Comparison of ENCODE assay signal across 8 mouse cellular contexts in the genomic region with DNA sequence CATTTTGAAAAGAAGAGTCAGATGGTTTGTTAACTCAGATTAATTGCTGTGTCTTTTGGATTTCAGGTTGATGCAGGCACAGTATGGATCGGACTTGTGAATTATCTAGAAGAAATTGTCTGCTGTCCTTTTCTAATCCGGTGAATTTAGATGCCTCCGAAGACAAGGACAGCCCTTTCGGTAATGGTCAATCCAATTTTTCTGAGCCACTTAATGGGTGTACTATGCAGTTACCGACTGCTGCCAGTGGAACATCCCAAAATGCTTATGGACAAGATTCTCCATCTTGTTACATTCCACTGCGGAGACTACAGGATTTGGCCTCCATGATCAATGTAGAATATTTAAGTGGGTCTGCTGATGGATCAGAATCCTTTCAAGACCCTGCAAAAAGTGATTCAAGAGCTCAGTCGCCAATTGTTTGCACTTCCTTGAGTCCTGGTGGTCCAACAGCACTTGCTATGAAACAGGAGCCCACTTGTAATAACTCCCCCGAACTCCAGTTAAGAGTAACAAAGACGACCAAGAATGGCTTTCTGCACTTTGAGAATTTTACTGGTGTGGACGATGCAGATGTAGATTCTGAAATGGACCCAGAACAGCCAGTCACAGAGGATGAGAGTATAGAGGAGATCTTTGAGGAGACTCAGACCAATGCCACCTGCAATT. TPM values are rescaled to one million over a fixed set of nuclear protein-coding genes. Genes with fewer than 3 reads are reported as not detected.
DNase-seq lines count a peak whose midpoint lies in the region; ATAC-seq and TF ChIP-seq lines count a peak whose summit lies in the region.

No protein-coding gene starts in this region.

- H3K4me1 ChIP-seq in lung, adult 2 months (ENCODE audit: control insufficient read depth, insufficient read depth, low read length) = peaks cover 39% of the 10 kb centered on the region
- peaks cover 35% of the 10 kb centered on the region for H3K4me1 ChIP-seq in embryonic facial prominence, embryonic 14.5 days (ENCODE audit: control insufficient read depth, insufficient read depth, low read length)
- H3K4me1 ChIP-seq in intestine, embryonic 16.5 days (ENCODE audit: control insufficient read depth, insufficient read depth, low read length) = peaks cover 45% of the 10 kb centered on the region
- peaks cover 71% of the 10 kb centered on the region for H3K4me1 ChIP-seq in neural tube, embryonic 13.5 days (replicated peaks)

- no peak for ATAC-seq in embryonic facial prominence, embryonic 14.5 days (ENCODE audit: low read depth)
- ATAC-seq in intestine, embryonic 16.5 days = no peak
- ATAC-seq in neural tube, embryonic 13.5 days (ENCODE audit: low read depth) = no peak

- no peak for TF ChIP-seq CTCF in lung, adult 2 months (IDR thresholded peaks at IDR 0.05; ENCODE audit: insufficient read depth, low read length)

- DNase-seq in lung, adult 2 months = no peak
- DNase-seq in lung, postnatal 36 days = no peak
- DNase-seq in embryonic facial prominence, embryonic 14.5 days (ENCODE audit: low spot score) = no peak
- DNase-seq in right cerebral cortex, postnatal 10 days (ENCODE audit: low spot score in 2 of 2) = no peak
- no peak for DNase-seq in gastrocnemius, postnatal 10 days
- no peak for DNase-seq in thymus, postnatal 36 days

- H3K4me2 ChIP-seq in embryonic facial prominence, embryonic 14.5 days (ENCODE audit: low read depth, low read length) = peak overlapping the region; percentile 92
- H3K4me2 ChIP-seq in intestine, embryonic 16.5 days (ENCODE audit: low read depth, low read length) = peak overlapping the region; percentile 95
- H3K4me2 ChIP-seq in neural tube, embryonic 13.5 days = peak overlapping the region; percentile 82

- no peaks in the 10 kb centered on the region for H3K27me3 ChIP-seq in embryonic facial prominence, embryonic 14.5 days (replicated peaks; ENCODE audit: control insufficient read depth, insufficient read depth, low read length)
- no peaks in the 10 kb centered on the region for H3K27me3 ChIP-seq in intestine, embryonic 16.5 days (replicated peaks; ENCODE audit: control insufficient read depth, insufficient read depth, low read length)
- no peaks in the 10 kb centered on the region for H3K27me3 ChIP-seq in neural tube, embryonic 13.5 days

- H3K4me3 ChIP-seq in lung, adult 2 months (replicated peaks; ENCODE audit: extremely low read depth, low read depth, low read length) = peak overlapping the region; percentile 87
- H3K4me3 ChIP-seq in embryonic facial prominence, embryonic 14.5 days (ENCODE audit: low read depth, low read length) = peak overlapping the region; percentile 86
- H3K4me3 ChIP-seq in intestine, embryonic 16.5 days (ENCODE audit: low read length) = peak overlapping the region; percentile 87
- peak overlapping the region; percentile 78 for H3K4me3 ChIP-seq in neural tube, embryonic 13.5 days

- WGBS in lung, adult 2 months = 51% methylated on average over 10 of the region's 10 CpGs
- whole genome bisulfite sequencing in embryonic facial prominence, embryonic 14.5 days = 60% methylated on average over 10 of the region's 10 CpGs
- WGBS in intestine, embryonic 16.5 days = 53% methylated on average over 10 of the region's 10 CpGs
- WGBS in neural tube, embryonic 13.5 days = 61% methylated on average over 10 of the region's 10 CpGs

- peaks cover 49% of the 10 kb centered on the region for H3K36me3 ChIP-seq in embryonic facial prominence, embryonic 14.5 days (ENCODE audit: control insufficient read depth, insufficient read depth, low read length)
- 0 out of 2 replicates have a peak, but pooled peaks cover 3% of the 10 kb centered on the region for H3K36me3 ChIP-seq in intestine, embryonic 16.5 days (ENCODE audit: control insufficient read depth, insufficient read depth, low read length)
- peaks cover 41% of the 10 kb centered on the region for H3K36me3 ChIP-seq in neural tube, embryonic 13.5 days

- H3K9ac ChIP-seq in embryonic facial prominence, embryonic 14.5 days (ENCODE audit: low read depth, low read length) = peak overlapping the region; percentile 93
- H3K9ac ChIP-seq in intestine, embryonic 16.5 days (ENCODE audit: low read depth, low read length) = peak overlapping the region; percentile 98
- peak overlapping the region; percentile 95 for H3K9ac ChIP-seq in neural tube, embryonic 13.5 days

- peak overlapping the region; percentile 98 for H3K27ac ChIP-seq in embryonic facial prominence, embryonic 14.5 days (replicated peaks; ENCODE audit: low read depth, low read length)
- H3K27ac ChIP-seq in intestine, embryonic 16.5 days (ENCODE audit: low read length) = peak overlapping the region; percentile 99
- H3K27ac ChIP-seq in neural tube, embryonic 13.5 days (replicated peaks) = peak overlapping the region; percentile 98

- no peak for TF ChIP-seq POLR2A in lung, adult 2 months (IDR thresholded peaks at IDR 0.05; ENCODE audit: borderline replicate concordance, extremely low read depth, low read depth, low read length)

- no peaks in the 10 kb centered on the region for H3K9me3 ChIP-seq in embryonic facial prominence, embryonic 14.5 days (ENCODE audit: control insufficient read depth, low read length)
- no peaks in the 10 kb centered on the region for H3K9me3 ChIP-seq in intestine, embryonic 16.5 days (ENCODE audit: control insufficient read depth, low read length)
- H3K9me3 ChIP-seq in neural tube, embryonic 13.5 days = no peaks in the 10 kb centered on the region

RNA-seq across cellular contexts. Expression of a gene that starts 3.7 kb away (rescaled TPM):
- 16.7 and 21.6 TPM in 2 replicates for polyA plus RNA-seq in lung, adult 2 months (2012; rRNA removed)
- polyA plus RNA-seq in embryonic facial prominence, embryonic 14.5 days (2014; fragmentation: Nextera tagmentation; extraction: Ambion mirVana) = 55.0 and 58.7 TPM in 2 replicates
- polyA plus RNA-seq in intestine, embryonic 16.5 days (2015; fragmentation: Nextera tagmentation; extraction: Ambion mirVana) = 33.1 and 37.1 TPM in 2 replicates
- 58.1 and 62.2 TPM in 2 replicates for polyA plus RNA-seq in neural tube, embryonic 13.5 days (2015; fragmentation: Nextera tagmentation; extraction: Ambion mirVana)
- total RNA-seq in gastrocnemius, postnatal 10 days (2021) = 10 to 100 TPM; 75.4 to 89.6 TPM
